Mouse (Mus musculus) cerebellum, adult 11-12 months (tissue): ENCODE results near the gene Rictor.

Experiments used
- DNase-seq: peaks from one replicate; pipeline ENCODE4 v3.0.0; 2022

Rictor gene

DNA sequence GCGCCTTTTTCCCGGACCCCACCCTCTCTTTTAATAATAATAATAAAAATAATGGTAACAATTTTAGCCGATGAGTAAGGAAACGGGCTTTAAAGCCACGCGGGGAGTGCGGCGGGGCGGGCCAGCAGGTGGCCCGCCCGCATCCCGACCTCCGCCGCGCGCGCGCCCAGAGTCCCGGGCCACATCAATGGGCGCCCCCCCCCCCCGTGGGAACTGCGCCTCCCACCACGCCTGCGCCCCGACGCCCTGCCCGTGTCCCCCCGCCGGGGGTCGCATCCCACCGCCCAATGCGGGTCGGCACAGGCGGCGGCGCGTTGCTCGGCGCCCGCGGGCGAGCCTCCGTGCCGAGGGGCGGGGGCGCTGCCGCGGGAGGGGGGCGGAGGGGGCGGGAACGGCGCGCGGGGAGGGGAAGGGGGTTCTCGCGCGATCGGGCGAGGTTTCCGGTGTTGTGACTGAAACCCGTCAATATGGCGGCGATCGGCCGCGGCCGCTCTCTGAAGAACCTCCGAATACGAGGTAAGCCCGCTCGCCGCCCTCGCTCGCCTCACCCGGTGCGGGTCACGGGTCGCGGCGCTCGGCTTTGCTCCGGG, at the start of gene Rictor:
Rictor (plus strand) TSS at position 444 of the 590 bp plus-strand sequence.
- peak; percentile 76 for DNase-seq

DNA sequence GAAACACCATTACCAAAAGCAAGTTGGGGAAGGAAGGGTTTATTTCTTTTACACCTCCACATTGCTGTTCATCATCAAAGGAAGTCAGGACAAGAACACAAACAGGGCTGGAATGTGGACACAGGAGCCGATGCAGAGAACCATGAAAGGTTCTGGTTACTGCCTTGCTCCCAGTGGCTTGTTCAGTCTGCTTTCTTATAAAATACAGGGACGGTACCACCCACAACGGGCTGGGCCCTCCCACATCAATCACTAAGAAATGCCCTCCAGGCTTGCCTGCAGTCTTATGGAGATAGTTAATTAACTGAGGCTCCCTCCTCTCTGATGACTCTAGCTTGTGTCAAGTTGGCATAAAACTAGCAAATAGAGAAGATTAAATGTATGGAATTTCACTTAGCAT, 46.2 kb upstream of the Rictor start:
- DNase-seq = no peak

DNA sequence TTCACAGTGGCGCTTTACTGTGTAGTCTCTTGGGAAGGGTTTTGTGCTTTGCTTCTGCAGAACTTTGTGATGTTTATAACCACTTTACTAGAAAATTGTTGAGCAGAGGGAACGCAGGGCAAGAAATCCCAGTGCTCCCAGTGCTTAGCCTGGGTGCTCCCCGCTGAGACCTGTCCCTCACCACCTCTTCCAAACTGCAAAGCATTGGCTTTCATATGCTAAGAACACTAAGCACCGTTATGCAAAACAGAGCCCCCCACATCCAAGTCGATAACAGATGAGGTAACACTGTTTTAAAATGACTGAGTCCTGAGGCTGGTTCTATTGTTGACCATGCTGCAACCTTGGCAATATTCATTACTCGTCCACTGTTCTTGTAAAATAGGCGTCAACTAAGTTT, 44.2 kb upstream of the Rictor start:
- DNase-seq = no peak

- DNase-seq = no peak
Observed at GRCm38 (mm10) chr15:6666072-6666471, 42.1 kb upstream of the Rictor start.

- DNase-seq = no peak
Observed at GRCm38 (mm10) chr15:6668793-6669437, 39.3 kb upstream of the Rictor start.

DNA sequence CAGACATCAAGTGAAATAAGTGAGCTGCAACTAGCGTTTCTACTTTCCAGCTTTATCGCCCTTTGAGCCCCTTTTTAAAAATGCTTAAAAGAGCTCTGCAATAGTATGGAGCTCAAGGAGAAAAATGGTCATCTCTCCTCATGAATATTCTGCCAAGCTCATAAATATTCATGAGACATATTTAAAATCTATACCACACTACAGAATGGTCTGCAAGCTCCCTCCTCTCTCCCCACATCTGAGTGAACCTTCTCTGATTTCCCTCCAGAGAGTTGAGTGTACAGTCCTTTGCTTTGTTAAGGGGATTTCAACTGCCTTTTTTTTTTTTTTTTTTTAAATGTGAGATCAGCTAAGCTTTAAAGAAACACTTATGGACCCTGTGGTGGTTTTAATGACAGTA, 29.7 kb upstream of the Rictor start:
- DNase-seq = no peak

DNA sequence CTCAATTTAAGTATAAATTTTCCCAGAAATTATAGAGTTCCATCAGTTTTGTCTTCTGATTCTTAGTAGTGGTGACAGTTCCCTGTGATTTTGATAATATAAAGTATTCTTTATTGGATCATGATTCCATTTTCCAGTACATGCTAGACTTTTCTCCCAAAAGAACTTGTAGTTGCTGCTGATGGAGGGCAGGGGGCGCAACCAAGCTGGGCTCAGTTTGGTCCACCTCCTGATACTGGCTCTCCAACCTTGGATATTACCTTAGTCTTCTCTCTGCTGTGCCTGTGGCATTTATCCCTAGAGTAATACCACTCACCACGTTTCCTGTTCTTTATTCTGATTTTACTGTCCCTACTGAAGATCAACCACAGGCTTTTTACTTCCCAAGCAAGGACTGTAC, 6.0 kb upstream of the Rictor start:
- no peak for DNase-seq

DNA sequence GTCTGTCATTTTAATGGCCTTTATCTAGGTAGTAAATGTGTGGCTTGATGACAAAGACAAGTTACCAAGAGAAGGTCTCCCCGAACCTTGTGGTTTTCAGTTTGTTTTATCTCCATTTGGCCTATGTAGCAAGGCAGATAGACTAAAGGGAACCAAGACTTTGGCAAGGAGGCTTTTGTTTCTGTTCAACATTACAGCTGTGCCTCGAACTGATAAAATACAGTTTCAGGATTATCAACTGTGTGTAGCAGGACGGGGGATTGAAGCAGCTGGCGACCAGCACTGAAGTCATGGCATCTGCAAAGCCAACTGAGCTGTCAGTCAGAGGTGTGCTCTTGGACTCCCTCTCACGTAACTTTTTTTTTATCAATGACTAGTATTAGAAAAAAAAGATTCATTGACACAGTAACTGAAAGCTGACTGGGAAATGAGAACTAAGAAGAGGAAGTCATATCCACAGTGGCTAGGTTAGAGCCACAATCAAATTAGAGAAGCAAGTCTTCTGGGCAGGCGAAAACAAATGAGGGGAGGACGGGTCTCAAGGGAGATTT, 2.8 kb upstream of the Rictor start:
- no peak for DNase-seq

DNA sequence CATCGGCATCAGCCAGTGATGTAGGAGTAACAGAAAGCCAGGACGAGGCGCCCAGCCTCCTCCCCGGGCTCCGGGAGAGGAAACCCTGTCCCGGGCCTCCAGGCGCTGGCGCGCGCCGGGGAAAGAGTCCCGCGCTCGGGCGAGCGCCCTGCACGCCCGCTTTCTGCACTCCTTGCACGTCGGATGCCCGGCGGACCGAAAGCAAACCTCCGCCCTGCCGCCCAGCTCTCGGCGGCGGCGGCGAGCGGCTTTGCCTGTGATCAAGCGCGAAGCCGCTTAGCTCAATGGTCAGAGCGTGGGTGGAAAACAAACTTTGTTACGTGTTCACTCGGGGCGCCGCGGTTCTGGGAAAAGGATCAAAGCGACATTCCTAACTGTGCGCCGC, 636 bp upstream of the Rictor start:
- peak; percentile 78 for DNase-seq

- DNase-seq = peak; percentile 56
Observed at GRCm38 (mm10) chr15:6708526-6709441, 605 bp downstream of the Rictor start.

GRCm38 (mm10) chr15:6709618-6710017, 1.4 kb downstream of the Rictor start:
- DNase-seq = no peak

DNA sequence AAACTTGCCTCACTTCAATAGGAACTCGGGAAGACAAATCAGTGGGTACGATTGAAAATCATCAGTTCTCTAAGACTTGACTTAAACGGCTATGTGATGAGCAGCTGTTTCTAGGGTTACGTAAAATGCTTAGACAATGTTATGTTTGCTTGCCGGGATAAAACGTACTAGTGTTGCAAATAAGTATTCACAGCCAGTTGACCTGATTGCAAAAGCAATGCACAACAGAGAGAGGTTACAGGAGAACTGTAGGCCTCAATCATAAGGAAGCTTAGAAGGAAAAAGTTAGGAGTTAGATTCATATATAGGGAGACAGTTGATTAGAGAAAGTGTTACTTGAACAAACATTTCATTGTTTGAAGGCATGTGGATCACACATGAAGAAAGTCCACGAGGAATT, 2.2 kb downstream of the Rictor start:
- no peak for DNase-seq

DNA sequence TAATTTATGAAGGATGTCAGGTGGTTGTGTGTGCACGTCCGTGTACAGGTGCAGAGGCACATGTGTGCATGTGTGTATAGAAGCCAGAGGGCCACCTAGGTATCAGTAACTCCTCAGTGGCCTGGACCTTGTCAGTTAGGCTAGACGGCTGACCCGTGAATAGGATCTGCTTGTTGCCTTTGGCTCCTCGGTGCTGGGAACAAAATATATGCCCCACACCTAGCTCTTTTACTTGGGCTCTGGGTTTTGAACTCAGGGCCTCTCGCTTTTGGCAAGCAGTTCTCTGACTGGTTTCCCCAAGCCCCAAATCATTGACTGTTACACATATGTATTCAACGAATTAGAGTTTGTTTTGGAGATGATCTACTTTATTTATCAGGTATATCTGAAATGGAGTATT, 3.0 kb downstream of the Rictor start:
- no peak for DNase-seq

DNA sequence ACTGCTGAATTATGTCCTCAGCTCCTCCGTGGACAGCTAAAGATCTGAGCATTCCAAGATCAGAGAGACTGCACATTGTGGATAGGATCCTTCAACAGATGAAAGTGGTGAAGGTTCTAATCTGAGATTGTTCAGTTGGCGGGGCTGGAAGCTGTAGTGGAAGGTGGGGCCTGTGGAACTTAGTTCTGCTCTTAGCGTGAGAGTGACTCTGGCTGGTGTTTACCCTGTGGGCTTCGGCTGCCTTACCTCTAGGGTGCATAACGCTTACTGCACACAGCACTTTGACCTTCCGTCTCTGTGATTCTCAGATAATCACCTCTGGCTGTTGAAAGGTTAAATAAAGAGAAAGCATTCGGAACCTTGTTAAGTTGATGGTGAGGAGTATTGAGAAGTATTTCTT, 6.6 kb downstream of the Rictor start:
- DNase-seq = no peak

- DNase-seq = no peak
Observed at GRCm38 (mm10) chr15:6715237-6715636, 7.1 kb downstream of the Rictor start.

DNA sequence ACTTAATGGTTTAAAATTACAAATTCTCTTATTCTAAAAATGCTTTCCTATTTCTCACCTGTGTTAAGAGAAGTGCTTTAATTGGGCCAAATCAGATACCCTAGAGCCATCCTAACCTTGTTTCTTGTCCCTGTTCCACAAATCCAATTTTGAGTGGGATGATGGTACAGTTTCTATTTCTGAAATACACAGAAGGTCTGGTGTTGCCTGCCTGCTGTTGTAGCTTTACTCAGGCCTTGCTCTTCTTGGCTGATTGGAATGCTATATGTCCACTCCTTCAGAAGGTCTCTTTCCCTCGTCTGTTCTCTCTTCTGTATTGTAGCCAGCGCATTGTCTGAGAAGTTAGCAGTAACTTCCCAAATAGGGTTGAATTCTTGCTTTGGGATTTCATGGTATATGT, 13.2 kb downstream of the Rictor start:
- DNase-seq = no peak

DNA sequence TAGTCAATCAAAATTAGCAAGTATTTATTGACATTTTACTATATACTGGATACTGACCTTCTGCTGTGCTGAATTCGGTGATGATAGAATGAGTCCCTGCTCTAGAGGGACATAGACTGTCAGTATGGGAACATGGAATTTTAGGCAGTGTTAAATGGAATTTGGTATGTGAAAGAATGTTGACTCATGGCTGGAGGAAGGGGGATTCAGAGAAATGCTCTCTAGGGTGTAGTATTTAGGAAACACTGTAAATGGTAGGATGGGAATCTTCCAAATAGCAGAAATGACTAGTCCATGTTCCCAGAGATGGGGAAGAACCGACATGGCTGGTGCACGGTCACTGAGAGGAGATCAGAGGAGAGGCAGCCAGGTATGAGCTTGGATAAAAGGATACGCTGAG, 13.6 kb downstream of the Rictor start:
- DNase-seq = no peak

DNA sequence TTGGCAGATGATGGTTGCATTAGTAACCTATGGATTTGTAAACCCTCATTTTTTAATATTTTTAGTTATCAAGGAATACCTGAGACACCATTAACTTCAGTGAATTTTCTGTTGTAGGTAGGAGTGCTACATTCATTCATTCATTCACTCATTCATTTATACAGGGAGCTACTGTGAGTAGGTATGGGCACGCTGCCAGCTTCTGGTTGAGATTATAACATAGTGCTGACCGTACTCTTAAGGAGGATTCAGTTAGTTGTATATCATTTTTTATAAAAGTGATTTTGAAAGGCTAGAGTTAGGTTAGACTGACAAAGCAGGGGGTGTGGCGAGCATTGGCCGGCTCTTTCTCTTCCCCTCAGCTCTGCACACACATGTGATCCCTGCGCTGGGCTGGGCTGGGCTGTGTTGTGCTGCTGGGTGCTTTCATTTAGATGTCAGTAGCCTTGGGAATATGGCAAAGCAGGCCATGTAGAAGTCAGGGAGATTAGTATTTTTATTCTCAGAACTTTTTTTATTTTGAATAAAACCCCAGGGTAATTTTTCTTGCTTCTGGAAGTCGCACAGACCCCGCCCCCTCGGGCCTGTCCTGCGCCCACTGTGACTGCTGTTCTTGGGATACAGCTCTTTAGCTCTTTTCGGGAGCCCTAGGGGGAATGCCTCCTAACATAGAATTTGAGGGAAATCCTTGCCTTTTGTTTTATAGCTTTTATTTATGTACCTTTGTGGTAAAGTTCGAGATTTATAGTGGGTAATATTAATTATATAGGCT, 14.4 kb downstream of the Rictor start:
- no peak for DNase-seq

- no peak for DNase-seq
Observed at GRCm38 (mm10) chr15:6723338-6723737, 15.2 kb downstream of the Rictor start.

DNA sequence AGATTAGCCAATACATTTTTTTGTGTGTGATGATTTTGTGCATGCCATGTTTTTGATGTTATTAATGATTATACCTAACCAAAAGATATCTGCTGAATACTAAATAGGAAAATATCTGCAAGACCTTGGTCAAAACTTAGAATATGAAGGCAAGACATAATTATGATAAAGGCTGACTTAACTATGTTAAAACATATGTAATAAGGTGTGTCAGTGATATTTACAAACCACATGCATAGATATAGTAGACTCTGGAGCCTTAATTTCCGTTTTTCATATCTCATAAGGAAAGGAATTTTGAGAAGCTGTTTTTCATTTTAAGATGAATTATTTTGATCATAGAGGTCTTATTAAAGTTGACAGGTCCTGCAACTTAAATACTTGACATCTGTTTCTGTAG, 16.3 kb downstream of the Rictor start:
- no peak for DNase-seq

- no peak for DNase-seq
Observed at GRCm38 (mm10) chr15:6726130-6726808, 18.1 kb downstream of the Rictor start.

DNA sequence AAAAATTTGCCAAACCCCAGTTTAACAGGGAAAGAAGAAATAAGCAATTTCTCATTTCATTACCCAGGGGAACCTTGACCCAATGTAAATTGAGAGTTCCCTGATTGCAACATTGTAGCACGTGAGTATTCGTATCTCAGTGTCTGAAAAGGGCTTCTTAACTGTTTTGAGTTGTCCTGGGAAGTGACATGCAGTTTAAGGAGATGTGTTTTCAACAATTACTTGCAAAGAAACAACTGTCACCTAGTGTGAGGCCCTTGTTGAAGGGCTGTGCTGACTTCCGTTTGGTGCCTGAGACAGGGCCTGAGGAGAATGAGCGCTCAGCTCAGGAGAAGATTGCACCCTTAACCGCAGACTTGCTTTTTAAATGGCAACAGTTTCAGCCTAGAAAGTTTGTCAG, 24.9 kb downstream of the Rictor start:
- DNase-seq = no peak
